Mouse (Mus musculus): Measurements from ENCODE around the gene Ccdc69. TPM values are rescaled to one million over a fixed set of nuclear protein-coding genes. Genes with fewer than 3 reads are reported as not detected.
"Not testable (repeated sequence)": the region's sequence is repeated elsewhere in the genome, so short reads cannot be mapped to it uniquely, and the experiment has no call there.

Gene Ccdc69
- total RNA-seq, 2 experiments from 2014 or later, result 0.54 TPM; not detected in 1

- DNase-seq (ENCODE audit: low spot score in 2 of 2), result peak; percentile 94 to 96
Observed at GRCm38 (mm10) chr11:55097463-55098188, 19.7 kb upstream of the Ccdc69 start, which contains the start of gene Gm2a. Gene Gm2a, plus strand, starts transcription at chr11:55098115.

DNA sequence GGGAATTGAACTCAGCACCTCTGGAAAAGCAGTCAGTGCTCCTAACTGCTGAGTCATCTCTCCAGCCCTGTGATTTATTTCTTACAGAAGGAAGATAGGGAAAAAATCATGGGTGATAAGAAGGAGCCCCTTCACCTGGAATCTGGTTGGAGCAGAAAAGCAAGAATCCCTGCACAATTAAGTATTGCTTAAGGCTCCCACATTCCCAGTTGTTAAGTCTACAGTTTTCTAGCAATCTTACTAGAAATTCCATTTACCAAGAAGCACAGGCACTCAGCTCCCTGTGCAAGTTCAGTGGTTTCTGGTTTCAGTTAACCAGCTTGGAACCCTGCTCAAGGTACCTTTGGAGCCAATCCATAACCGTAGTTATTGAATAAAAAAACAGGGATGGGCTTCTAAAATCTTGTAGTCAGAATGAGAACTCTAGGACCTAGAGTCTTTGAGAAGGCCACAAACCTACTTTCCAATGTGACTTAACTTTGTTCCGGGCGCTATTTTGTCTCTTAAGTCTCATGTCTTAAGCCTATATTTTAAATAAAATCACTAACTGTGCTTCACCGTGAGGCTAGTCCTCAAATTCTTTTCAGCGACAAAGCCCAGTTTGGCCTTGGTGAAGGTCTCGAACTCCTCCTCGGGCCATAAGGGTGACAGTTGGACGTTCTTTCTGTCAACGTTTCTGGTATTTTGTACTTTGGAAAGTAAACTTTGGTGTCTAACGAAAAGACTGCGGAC, 19.0 kb upstream of the Ccdc69 start:
- no peak for DNase-seq (ENCODE audit: low spot score in 2 of 2)

DNA sequence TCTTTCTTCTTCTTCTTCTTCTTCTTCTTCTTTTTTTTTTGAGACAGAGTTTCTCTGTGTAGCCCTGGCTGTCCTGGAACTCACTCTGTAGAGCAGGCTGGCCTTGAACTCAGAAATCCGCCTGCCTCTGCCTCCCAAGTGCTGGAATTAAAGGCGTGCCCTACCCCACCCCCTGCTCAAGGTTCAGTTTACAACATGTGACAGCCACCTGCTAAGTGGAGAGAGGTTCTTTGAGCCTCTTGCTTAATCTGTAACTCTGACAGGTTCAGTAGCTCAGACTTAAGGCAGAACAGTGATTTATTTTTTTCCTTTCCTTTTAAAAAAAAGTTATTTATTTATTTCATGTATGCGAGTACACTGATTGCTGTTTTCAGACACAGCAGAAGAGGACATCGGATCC, 18.4 kb upstream of the Ccdc69 start:
- DNase-seq (ENCODE audit: low spot score in 2 of 2), result not testable (repeated sequence)

GRCm38 (mm10) chr11:55093096-55093495, 15.2 kb upstream of the Ccdc69 start:
- no peak for DNase-seq (ENCODE audit: low spot score in 2 of 2)

DNA sequence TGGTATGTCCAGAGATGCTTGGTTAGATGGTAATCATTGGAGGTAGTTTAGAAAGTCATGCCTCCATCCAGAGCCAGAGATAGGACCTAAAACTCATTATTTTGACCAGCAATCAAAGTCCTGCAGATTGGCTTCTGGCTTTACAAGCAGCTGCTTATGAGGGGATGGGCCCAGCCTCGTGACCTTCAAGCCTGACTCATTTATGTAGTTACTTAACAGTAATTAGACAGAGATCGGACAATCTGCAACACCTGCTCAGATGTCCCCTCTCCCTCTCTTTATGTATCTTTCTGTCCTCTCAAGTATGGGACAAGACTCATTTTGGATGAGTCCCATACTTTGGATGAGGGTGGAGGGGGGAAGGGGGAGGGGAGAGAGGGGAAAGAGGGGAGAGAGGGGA, 12.0 kb upstream of the Ccdc69 start:
- no peak for DNase-seq (ENCODE audit: low spot score in 2 of 2)

DNA sequence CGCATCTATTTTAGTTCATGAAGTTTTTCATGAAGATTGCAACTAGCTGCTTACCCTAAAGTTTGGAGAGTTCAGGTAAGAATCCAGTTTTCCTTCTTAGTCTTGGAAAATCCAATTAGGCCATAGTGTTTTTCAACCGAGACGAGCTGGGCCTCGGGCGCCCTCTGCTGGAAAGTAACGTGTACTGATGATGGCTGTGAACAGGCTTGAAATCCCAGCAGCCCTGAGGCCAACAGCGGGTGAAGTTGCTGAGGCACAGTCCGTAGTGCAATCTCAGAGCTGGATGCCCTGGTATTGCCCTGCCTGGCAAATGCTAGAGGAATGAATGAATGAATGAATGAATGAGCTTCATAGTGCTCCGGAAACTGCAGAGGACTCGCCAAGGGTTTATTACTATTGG, 9.1 kb upstream of the Ccdc69 start:
- DNase-seq (ENCODE audit: low spot score in 2 of 2), result peak; percentile 35 to 73

DNA sequence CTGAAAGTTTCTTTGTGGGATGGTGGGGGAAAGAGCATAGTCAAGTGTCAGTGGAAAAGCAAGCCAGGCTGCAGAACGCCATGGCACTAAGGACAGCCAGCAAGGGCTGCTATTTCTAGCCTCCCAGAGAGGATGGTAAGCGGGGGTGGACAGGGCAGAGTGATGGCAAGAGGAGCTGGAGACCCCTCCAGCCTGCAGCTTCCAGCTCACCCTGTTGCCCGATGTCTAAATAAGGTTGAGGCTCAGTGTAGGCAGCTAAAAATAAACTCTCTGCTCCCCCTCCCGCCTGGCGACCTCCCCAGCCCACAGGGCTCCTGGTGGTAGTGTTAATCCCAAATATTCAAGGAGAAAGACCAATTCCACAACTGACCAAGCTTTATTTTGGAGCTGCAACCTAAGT, 7.5 kb upstream of the Ccdc69 start:
- no peak for DNase-seq (ENCODE audit: low spot score in 2 of 2)

DNA sequence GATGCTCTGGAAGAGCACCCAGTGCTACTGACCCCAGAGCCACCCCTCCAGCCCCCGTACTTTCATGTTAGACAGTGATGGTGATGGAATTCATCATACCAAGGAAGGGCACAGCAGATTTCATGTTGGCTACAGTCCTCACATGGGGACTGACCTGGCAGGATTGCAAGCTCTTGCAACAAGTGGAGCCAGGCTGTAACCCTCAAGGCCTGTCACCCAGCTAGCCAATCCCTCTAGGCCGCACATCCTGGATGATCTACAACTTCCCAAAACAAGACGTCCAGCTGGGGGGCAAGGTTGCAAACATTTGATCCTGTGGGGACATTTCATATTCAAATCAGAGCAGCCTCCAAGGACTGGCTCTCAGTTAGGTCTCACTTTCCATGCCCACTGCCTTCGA, 6.7 kb upstream of the Ccdc69 start:
- no peak for DNase-seq (ENCODE audit: low spot score in 2 of 2)

DNA sequence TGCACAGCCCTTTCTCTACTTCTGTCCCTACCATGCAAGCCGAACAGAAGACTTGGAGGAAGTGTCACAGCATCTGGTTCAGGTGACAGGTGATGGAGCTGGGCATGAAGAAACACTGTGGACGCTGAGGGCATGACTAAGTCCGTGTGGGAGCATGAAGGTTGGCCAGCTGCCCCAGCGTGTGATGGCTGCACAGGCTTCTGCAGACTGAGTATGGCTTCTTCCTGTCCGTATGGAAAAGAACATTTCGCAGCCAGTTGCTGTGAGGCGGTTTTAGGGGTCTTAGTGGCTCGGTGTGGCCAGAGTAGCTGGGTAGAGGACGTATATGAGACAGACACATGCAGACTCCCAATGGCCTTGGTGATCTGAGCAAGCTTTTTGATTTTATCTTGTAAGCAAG, 3.3 kb upstream of the Ccdc69 start:
- no peak for DNase-seq (ENCODE audit: low spot score in 2 of 2)

DNA sequence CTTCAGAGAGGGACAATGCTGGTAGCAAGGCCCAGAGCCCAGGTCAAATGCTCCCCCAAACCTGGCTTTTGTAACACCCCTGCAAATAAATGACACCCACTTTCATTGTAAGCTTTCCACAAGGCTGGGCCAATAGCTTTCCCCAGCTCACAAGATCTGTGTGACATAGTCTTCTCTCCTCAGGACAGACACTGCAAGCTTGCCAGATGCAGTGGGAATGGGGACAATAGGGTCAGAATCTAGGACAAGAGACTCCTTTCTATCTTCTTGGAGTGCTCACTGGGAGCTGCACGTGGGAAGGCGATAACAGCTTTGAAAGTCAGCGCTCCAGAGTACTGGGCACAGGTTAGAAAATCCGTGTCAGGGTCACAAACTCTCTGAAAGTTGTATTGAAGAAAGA, 1.2 kb upstream of the Ccdc69 start:
- DNase-seq (ENCODE audit: low spot score in 2 of 2), result no peak

DNA sequence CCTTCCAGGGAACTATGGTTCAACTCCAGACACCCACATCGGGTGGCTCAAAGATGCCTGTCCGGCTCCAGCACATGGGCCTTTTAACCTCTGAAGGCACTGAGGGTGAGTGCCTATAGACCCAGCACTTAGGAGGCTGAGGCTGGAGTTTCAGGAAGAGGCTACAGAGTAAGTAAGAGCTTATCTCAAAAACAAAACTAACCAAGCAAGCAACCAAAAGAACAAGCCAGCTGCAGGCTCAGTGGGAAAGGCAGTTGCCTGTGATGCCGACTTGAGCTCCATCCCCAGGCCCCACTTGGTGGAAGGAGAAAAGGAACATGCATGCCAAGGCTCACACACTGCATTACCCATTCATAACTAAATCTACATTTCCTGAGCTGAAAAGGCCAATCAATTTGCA, 571 bp upstream of the Ccdc69 start:
- no peak for DNase-seq (ENCODE audit: low spot score in 2 of 2)

GRCm38 (mm10) chr11:55076234-55076633, 1.7 kb downstream of the Ccdc69 start:
- no peak for DNase-seq (ENCODE audit: low spot score in 2 of 2)

DNA sequence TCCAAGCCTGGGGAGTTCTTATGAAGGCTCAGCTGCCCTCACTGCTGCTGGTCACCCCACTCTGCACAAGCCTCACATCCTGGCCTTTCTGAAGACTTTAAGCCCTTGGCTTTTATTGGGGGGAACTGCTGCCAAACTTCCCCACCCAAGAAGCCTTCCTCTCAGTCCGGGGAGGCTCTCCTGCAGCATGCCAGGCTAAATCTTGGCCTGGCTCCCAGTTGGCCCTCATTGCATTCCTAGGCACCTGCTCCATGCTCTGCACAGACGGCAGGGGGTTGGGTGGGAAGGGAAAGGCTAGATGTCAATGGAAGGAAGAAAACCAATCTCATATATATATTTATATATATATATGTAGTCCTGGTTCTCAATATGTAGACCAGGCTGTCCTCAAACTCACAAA, 2.3 kb downstream of the Ccdc69 start:
- DNase-seq (ENCODE audit: low spot score in 2 of 2), result no peak

DNA sequence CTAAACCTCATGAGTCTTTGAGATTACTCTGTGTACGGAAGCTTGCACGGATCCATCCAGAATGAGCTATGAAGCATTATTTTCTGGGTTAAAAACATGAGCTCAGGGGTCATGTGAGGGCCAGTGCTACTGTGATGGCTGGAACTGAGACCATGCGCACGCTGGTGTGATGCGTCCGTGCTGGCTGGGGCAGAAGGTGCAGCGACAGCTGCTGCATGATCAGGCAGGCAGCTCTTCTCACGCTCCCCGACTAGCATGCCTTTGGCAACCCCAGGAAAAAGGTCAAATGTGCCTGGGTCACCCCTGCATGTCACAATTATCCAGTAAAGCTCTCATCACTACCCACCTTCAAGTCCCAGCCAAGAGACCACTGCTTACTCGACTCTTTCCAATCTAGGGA, 4.7 kb downstream of the Ccdc69 start:
- no peak for DNase-seq (ENCODE audit: low spot score in 2 of 2)

DNA sequence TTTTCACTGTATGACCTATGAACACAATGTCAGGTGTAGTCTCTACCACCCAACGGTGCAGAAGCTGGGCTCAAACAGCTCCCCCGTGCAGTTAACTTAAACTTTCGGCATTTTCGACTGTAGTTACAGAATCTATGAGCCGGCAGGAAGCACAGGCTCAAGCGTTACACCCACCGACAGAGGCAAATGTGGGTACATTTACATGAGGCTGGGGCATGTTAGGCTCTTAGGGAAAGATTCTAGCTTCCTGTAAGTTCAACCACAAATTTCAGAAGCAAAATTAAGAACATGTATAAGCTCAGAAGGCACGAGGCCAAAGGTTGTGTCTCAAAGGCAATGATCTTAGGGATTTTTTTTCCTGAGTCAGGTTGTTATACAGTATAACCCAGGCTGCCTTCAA, 5.5 kb downstream of the Ccdc69 start:
- no peak for DNase-seq (ENCODE audit: low spot score in 2 of 2)

DNA sequence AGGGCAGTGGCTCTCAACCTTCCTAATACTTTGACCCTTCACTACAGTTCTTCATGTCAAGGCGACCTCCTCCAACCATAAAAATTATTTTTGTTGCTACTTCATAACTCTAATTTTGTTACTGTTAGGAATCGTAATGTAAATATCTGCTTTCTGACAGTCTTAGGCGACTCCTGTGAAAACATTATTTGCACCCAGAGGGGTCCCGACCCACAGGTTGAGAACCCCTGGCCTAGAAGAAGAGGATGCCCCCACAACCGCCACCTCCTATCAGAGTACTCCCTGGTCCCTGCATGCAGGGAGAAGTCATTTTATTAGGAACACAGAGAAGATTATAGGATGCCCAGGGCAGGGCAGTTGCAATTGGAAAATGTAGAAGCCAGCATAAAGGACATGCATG, 6.6 kb downstream of the Ccdc69 start:
- DNase-seq (ENCODE audit: low spot score in 2 of 2), result no peak

- DNase-seq (ENCODE audit: low spot score in 2 of 2), result no peak
Observed at GRCm38 (mm10) chr11:55069023-55069422, 8.9 kb downstream of the Ccdc69 start.

DNA sequence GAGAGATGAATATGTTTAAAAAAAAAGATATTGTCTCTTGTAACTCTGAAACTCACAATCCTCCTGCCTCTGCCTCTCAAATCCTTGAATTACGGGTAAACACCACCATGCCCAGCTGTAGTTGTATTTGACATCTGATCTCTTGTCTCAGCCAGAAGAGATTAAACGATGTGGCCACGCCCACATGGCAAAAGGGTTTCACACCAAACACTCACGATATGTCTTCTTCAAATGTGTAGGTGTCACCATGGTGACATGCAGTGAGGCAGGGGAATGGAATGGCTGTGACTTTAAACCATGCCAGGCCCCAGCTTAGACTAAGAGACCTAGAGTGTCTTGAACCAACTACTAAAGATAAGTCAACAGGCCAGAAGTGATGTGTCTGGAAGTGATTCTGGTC, 11.0 kb downstream of the Ccdc69 start:
- DNase-seq (ENCODE audit: low spot score in 2 of 2), result no peak

DNA sequence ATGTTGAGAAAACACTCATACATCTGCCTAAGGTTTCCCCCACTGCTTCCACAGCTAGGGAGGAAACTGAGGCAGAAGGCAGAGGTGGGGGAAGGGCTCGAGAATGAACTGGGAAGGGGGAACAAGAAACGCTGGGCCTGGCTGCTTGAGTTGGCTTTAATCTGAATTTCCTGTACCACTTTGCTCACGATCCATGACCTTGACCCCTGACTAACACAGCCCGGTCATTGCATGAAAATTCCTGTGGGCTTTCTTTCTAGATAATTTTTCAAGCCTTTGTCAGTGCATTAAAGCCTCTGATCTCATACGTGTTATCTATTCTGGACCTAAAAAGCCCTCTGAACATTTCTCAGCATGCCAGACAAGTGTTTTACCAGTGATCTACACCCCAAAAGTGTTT, 15.1 kb downstream of the Ccdc69 start:
- no peak for DNase-seq (ENCODE audit: low spot score in 2 of 2)

DNA sequence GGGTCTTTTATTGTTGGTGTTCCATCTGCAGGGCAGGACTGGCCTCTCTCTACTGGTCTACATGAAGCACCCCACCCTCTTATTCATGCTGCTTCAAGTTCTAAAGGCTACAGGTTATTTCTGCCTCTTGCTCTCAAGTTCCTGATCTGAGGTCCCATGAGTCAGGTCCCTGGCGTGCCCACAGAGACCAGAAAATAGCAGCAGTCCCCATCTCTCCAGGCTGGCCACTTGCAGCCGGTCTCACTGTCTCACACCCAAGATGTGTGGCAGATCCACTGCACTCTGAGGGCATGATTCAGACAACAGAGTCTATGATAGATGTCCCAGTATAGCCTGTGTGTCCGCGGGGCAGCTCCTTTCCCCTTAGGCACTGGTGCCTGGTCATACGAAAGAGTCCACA, 17.1 kb downstream of the Ccdc69 start:
- no peak for DNase-seq (ENCODE audit: low spot score in 2 of 2)

GRCm38 (mm10) chr11:55057511-55057910, 20.4 kb downstream of the Ccdc69 start:
- DNase-seq (ENCODE audit: low spot score in 2 of 2), result no peak

DNA sequence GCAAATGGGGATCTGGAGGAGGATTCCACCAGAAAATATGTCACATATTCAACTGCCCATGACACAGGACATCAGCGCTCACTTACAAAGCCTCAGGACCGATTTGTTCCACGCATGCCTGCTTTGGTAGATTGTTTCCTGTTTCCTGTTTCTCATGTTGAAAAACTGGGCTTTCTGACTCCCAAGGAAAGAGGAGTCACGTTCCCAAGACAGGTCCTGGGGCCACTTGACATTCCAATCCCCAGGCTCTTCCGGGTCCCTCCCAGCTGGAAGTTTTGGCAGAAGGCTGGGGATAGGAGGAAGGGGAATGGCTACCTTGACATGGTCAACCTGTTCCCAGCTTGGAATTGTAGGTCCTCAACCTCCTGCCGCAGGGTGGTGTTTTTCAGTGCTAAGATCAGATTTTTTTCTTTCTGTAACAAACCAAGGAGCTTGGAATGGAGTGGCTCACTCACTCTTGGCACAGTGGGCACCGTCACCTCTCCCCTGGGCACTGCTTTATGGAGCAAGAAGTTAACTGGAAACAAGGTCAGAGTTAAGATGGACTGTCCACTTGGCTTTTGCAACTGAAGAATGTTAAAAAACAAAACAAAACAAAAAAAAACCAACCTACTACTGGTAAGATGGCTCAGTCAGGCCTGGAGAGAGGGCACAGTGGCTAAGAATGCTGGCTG, 27.0 kb downstream of the Ccdc69 start:
- no peak for DNase-seq (ENCODE audit: low spot score in 2 of 2)

Measured in layer of hippocampus, adult 18-20 months (tissue).